Mouse (Mus musculus) heart, adult 2 months (tissue): ENCODE measurements around the gene Gatb. TPM values are rescaled to one million over a fixed set of nuclear protein-coding genes. Genes with fewer than 3 reads are reported as not detected.
A peak's percentile ranks its signal among the peaks of the same experiment; 100 is the strongest.

Source experiments
- DNase-seq, 2 experiments: peaks; one replicate each; pipeline ENCODE4 v3.0.0; 2021
- H3K27ac ChIP-seq: fragments of 200-600 bp; 2 replicates; pipeline ENCODE4 v1.8.1; 2022
- H3K27me3 ChIP-seq: fragments of 200-500 bp; 2 replicates; pipeline ENCODE4 v1.6.1; 2012; ENCODE audit warnings: mild to moderate bottlenecking, low read length, inconsistent platforms, mixed read lengths; ENCODE audit not compliant: control insufficient read depth, insufficient read depth
- H3K36me3 ChIP-seq: fragments of 200-500 bp; 2 replicates; pipeline ENCODE4 v1.6.1; 2012; ENCODE audit warnings: low read length, inconsistent platforms; ENCODE audit not compliant: control insufficient read depth, insufficient read depth
- H3K4me1 ChIP-seq: fragments of 200-500 bp; 2 replicates; pipeline ENCODE4 v1.6.1; 2011; ENCODE audit warnings: low read length; ENCODE audit not compliant: control insufficient read depth, insufficient read depth
- H3K4me3 ChIP-seq: fragments of 200-600 bp; 2 replicates; pipeline ENCODE4 v1.8.1; 2022
- H3K79me2 ChIP-seq: fragments of 200-500 bp; replicated peaks from 2 replicates; pipeline ENCODE4 v1.6.1; 2012; ENCODE audit warnings: mild to moderate bottlenecking, inconsistent platforms, low read length, moderate library complexity, mixed read lengths; ENCODE audit not compliant: control insufficient read depth, insufficient read depth
- H3K9ac ChIP-seq: fragments of 200-500 bp; 2 replicates; pipeline ENCODE4 v1.6.1; 2012; ENCODE audit warnings: low read depth, mild to moderate bottlenecking, control low read depth, inconsistent platforms, low read length, mixed read lengths
- CTCF ChIP-seq: fragments of 200-600 bp; IDR thresholded peaks from 2 replicates; pipeline ENCODE4 v1.8.1; 2022; ENCODE audit warnings: antibody characterized with exemption, mild to moderate bottlenecking, moderate library complexity
- EP300 ChIP-seq: fragments of 200-500 bp; IDR thresholded peaks from 2 replicates; pipeline ENCODE4 v1.6.1; 2011; ENCODE audit warnings: low read depth, low read length, control low read depth; ENCODE audit not compliant: insufficient read depth
- POLR2A ChIP-seq: fragments of 200-500 bp; IDR thresholded peaks from 2 replicates; pipeline ENCODE4 v1.6.1; 2011; ENCODE audit warnings: mild to moderate bottlenecking, low read depth, low read length, control low read depth; ENCODE audit not compliant: insufficient read depth
- WGBS: fragments of 180-500 bp; shearing (Covaris S2); methylation state at CpG from one replicate; pipeline ENCODE4 v1.1.7; 2018; 5-methylcytosine and 5-hydroxymethylcytosine counted together
- intact Hi-C: fragments of 180-260 bp; cut with DNase I; formaldehyde crosslinking; loops from one replicate; pipeline ENCODE4 v1.15.1; 2025
- polyA plus RNA-seq: library from polyadenylated mRNA; depleted of rRNA; stranded (reverse); fragments of >200 nt; gene quantifications from 2 replicates; pipeline ENCODE4 v1.2.3, GENCODE M21; 2012
- total RNA-seq, 2 experiments: library from RNA; stranded (reverse); gene quantifications; 2 replicates each; pipeline ENCODE4 v1.2.3; 2021

Gatb gene
- total and polyA plus RNA-seq, 3 experiments = 22.0 to 49.7 (median 45.6) TPM

DNA sequence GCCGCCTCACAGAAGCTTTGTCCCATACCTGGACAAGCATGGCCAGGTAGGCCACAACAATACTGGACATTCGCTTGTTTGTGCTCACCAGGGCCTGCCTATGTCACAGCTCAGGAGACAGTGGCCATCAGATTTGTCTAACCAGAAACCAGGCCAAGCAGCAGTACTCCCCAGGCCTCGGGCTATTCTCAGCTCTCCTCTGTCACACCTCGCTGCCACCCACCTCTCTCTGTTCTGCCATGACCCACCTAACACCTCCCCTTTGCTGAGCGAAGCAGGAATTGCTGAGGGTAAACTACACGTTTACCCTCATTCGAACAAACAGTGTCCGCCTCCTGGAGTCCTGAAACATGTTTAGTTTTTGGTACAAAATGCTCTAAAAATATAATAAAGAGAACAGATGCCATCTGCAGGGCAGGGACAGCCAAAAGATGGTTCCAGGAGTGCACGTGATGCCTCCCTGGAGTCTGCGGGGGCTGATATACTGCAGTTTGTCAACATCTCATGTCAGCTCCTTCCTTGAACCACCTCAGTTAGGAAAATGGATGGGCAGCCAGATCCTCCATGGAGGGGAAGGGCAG, 90.8 kb downstream of the Gatb start:
- H3K27me3 ChIP-seq = no peaks in the 10 kb centered on the region
- no peaks in the 10 kb centered on the region for H3K79me2 ChIP-seq
- H3K27ac ChIP-seq = no peak overlapping the region
- no peak for DNase-seq
- TF ChIP-seq EP300 (no peak), CTCF (no peak), POLR2A (no peak)
- no peak overlapping the region for H3K4me3 ChIP-seq
- WGBS = 85% methylated on average over 10 of the region's 10 CpGs
- H3K4me1 ChIP-seq = peaks cover 1% of the 10 kb centered on the region; the same call in 1 of the 2 replicates
- no peak overlapping the region for H3K9ac ChIP-seq
- H3K36me3 ChIP-seq = no peaks in the 10 kb centered on the region
- intact Hi-C loops = no loop called here

DNA sequence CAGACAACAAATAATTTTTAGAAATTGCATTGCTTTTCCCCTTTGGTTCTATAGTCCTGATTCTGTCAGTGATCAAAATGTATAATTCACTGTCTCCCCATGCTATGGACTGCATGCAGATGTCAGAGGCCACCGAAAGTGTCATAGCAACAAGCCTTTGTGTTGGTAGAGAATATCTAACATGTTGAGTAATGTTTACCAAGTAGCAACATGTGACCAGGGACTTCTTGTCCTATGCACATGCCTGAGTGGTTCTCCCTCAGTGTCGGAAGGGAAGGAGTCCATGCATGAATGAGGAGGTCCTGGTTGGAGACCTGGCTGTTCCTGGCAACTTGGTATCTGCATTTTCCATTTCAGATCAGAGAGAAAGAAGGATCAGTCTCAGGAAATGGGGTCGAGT, 92.2 kb downstream of the Gatb start:
- no peaks in the 10 kb centered on the region for H3K27me3 ChIP-seq
- 48% methylated on average over 3 of the region's 3 CpGs for WGBS
- DNase-seq = no peak
- H3K36me3 ChIP-seq = no peaks in the 10 kb centered on the region
- H3K4me1 ChIP-seq = peaks cover 1% of the 10 kb centered on the region; the same call in 1 of the 2 replicates
- no peak overlapping the region; the same call in 1 of the 2 replicates for H3K27ac ChIP-seq
- H3K79me2 ChIP-seq = no peaks in the 10 kb centered on the region
- TF ChIP-seq POLR2A (no peak), CTCF (no peak), EP300 (no peak)
- H3K9ac ChIP-seq = no peak overlapping the region
- no peak overlapping the region for H3K4me3 ChIP-seq
- intact Hi-C loops = no loop called here

DNA sequence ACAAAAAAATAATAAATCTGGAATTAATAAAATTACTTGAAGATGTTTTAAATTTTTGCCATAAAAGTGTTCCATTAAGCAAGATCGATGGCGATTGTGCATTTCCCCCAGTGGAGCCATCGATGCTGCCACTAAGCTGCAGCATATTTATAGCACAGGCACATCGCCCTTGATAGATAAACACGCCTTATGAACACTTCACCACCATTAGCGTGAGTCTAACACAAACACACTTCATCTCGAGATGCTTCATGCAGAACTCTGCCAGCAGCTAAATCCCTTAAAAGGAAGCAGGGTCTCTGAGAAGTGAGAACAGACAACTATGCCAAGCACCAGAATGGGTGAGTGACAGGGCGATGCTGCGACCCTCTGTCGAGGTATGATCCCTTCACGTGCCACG, 92.8 kb downstream of the Gatb start:
- Histone ChIP-seq H3K4me3 (no peak overlapping the region), H3K36me3 (no peaks in the 10 kb centered on the region), H3K9ac (no peak overlapping the region), H3K79me2 (no peaks in the 10 kb centered on the region), H3K27ac (peak overlapping the region; percentile 12; the same call in 1 of the 2 replicates), H3K4me1 (peaks cover 1% of the 10 kb centered on the region; the same call in 1 of the 2 replicates), H3K27me3 (no peaks in the 10 kb centered on the region)
- intact Hi-C loops = no loop called here
- DNase-seq = no peak
- 52% methylated on average over 12 of the region's 12 CpGs for WGBS
- TF ChIP-seq CTCF (no peak), EP300 (no peak), POLR2A (no peak)

DNA sequence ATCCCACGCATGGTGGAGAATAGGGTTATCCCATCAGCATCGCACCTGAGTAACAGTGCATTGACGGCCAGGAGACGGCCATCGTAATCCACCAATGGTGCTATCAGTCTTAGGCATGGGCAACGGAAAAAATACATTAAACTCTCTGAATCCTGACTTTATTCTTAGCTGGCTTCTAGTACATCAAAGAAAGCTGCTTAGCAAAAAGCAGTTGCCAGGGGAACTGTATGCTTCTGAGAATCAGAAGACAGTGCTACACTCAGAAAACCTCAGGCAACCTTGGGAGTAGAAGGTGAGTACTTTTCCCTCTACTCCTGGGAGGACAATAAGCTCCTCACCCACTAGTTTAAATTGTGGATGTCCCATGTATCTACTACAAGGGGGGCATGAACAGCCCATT, 93.8 kb downstream of the Gatb start:
- intact Hi-C loops = no loop called here
- no peak for TF ChIP-seq EP300
- Histone ChIP-seq H3K9ac (no peak overlapping the region), H3K79me2 (no peaks in the 10 kb centered on the region), H3K4me1 (peaks cover 1% of the 10 kb centered on the region; the same call in 1 of the 2 replicates), H3K36me3 (no peaks in the 10 kb centered on the region), H3K27ac (no peak overlapping the region), H3K4me3 (no peak overlapping the region), H3K27me3 (no peaks in the 10 kb centered on the region)
- 93% methylated on average over 6 of the region's 6 CpGs for WGBS
- no peak for DNase-seq

DNA sequence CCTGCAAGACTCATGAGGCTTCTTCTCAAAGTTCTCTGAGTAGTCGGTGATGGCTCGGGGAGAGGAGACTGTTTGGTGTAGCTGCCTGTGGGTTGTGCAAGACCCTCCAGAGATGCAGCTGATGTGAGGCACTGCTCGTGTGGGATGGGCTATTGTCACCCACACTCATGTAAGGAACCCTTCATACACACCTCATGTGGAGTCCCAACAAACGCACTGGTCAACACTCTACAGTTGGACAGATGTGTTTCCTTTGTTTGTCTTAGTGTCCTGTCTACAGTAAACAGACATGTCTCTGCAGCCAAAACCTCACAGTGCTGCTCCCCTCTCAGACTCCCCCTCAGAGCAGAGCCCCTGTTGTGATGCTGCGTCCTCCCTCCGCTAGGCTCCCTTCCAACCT, 95.9 kb downstream of the Gatb start:
- Histone ChIP-seq H3K4me1 (peaks cover 1% of the 10 kb centered on the region; the same call in 1 of the 2 replicates), H3K9ac (no peak overlapping the region), H3K79me2 (no peaks in the 10 kb centered on the region), H3K27me3 (no peaks in the 10 kb centered on the region), H3K36me3 (no peaks in the 10 kb centered on the region), H3K4me3 (no peak overlapping the region), H3K27ac (no peak overlapping the region)
- intact Hi-C loops = no loop called here
- TF ChIP-seq CTCF (no peak), POLR2A (no peak), EP300 (no peak)
- 84% methylated on average over 6 of the region's 6 CpGs for WGBS
- DNase-seq = no peak

DNA sequence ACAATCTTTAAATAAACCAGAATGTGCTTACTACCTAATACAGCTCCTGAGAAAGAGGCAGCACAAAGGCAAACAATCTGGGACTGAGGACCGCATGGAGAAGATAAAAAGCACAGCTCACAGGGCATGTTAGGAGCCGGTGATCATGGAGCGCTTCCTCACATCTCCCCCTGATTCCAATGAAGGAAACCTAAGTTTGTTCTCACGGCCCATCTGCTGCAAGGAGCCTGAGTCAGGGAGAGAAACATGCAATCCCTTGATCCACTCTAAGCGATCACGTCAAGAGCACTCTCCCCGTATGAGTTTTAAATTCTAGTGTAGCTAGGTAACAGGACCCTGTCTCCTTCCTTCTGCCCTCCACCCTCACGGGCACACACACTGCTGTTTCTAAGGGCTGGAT, 103.2 kb downstream of the Gatb start:
- no peak overlapping the region for H3K9ac ChIP-seq
- no peak overlapping the region for H3K27ac ChIP-seq
- TF ChIP-seq EP300 (no peak), POLR2A (no peak), CTCF (no peak)
- no peaks in the 10 kb centered on the region for H3K79me2 ChIP-seq
- no peaks in the 10 kb centered on the region for H3K27me3 ChIP-seq
- WGBS = 74% methylated on average over 8 of the region's 8 CpGs
- H3K4me3 ChIP-seq = no peak overlapping the region
- intact Hi-C loops = no loop called here
- no peaks in the 10 kb centered on the region for H3K4me1 ChIP-seq
- no peak for DNase-seq
- H3K36me3 ChIP-seq = no peaks in the 10 kb centered on the region
